Mouse (Mus musculus) Patski (cell line): ENCODE results near the gene Hap1. TPM values are rescaled to one million over a fixed set of nuclear protein-coding genes. Genes with fewer than 3 reads are reported as not detected.
"Not testable (repeated sequence)": the region's sequence is repeated elsewhere in the genome, so short reads cannot be mapped to it uniquely, and the experiment has no call there.

Experiments
- ATAC-seq: fragments of 100-300 bp; one replicate; pipeline ENCODE4 v1.8.0; 2021
- CTCF ChIA-PET: fragments of 350-600 bp; sonication (Branson Sonifier 250); formaldehyde crosslinking; loops from one replicate; lab custom pipeline; 2022; ENCODE audit warnings: inconsistent platforms; lab: Charles Lee
- POLR2A ChIA-PET: fragments of 350-600 bp; sonication (Branson Sonifier 250); formaldehyde crosslinking; loops from one replicate; lab custom pipeline; 2022; ENCODE audit warnings: antibody characterized with exemption, inconsistent platforms; lab: Charles Lee
- DNase-seq: peaks from one replicate; pipeline ENCODE4 v3.0.0-alpha.2; 2011; ENCODE audit warnings: low read depth, low spot score
- H3K27me3 ChIP-seq: fragments of 371-371 bp; one replicate; pipeline ENCODE4 v1.5.1; 2021
- CTCF ChIP-seq: fragments of 100-300 bp; IDR thresholded peaks from one replicate; pipeline ENCODE4 v1.5.1; 2021
- in situ Hi-C: fragments of 300-500 bp; cut with MboI; formaldehyde crosslinking; loops from 3 replicates; pipeline ENCODE4 v1.11.1; 2018; ENCODE audit warnings: low pct_unique_long_range_greater_than_20kb, mixed read lengths
- polyA plus RNA-seq: library from polyadenylated mRNA; unstranded; gene quantifications from one replicate; pipeline ENCODE4 v1.2.3, GENCODE M21; 2021

Gene Hap1
- polyA plus RNA-seq, 1 experiment from 2014 or later = 23.9 TPM

GRCm38 (mm10) chr11:100319492-100320171 lies 36.3 kb downstream of the Hap1 start, which contains the start of gene Eif1:
Eif1 (plus strand) TSS chr11:100319885.
- ChIA-PET POLR2A (interaction anchor here (0.7 to 1.1 kb wide), 3 partner anchors 8 to 15 kb away, joined by 3 to 4 read pairs (median 4); no protein-coding TSS in a partner anchor), CTCF (no interaction called here)
- in situ Hi-C loops = no loop called here
- no peak for TF ChIP-seq CTCF
- ATAC-seq = peak; percentile 77
- DNase-seq = peak; percentile 96
- H3K27me3 ChIP-seq = no peaks in the 10 kb centered on the region

GRCm38 (mm10) chr11:100318529-100319451 lies 37.1 kb downstream of the Hap1 start:
- in situ Hi-C loops = no loop called here
- no peak for TF ChIP-seq CTCF
- POLR2A ChIA-PET = interaction anchor here (0.8 to 1.1 kb wide), 2 partner anchors 12 to 14 kb away, joined by 3 to 4 read pairs; no protein-coding TSS in a partner anchor
- CTCF ChIA-PET = no interaction called here
- ATAC-seq = no peak
- no peak for DNase-seq
- H3K27me3 ChIP-seq = no peaks in the 10 kb centered on the region

GRCm38 (mm10) chr11:100317826-100318380 lies 38.0 kb downstream of the Hap1 start:
- no peaks in the 10 kb centered on the region for H3K27me3 ChIP-seq
- no peak for ATAC-seq
- no peak for TF ChIP-seq CTCF
- DNase-seq = no peak
- in situ Hi-C loops = no loop called here
- CTCF ChIA-PET = no interaction called here
- POLR2A ChIA-PET = no interaction called here

- no peak for TF ChIP-seq CTCF
- ChIA-PET CTCF (no interaction called here), POLR2A (no interaction called here)
- ATAC-seq (no peak), DNase-seq (no peak)
- no peaks in the 10 kb centered on the region for H3K27me3 ChIP-seq
- in situ Hi-C loops = no loop called here
Measured at GRCm38 (mm10) chr11:100315439-100315838, 40.5 kb downstream of the Hap1 start.

GRCm38 (mm10) chr11:100313424-100313823 lies 42.5 kb downstream of the Hap1 start:
- ChIA-PET CTCF (interaction anchor here (2.0 kb wide), 1 partner anchor 10 kb away, joined by 4 read pairs; no protein-coding TSS in a partner anchor), POLR2A (no interaction called here)
- in situ Hi-C loops = no loop called here
- TF ChIP-seq CTCF = no peak
- DNase-seq (no peak), ATAC-seq (no peak)
- H3K27me3 ChIP-seq = no peaks in the 10 kb centered on the region

- DNase-seq (no peak), ATAC-seq (no peak)
- ChIA-PET POLR2A (interaction anchor here (1.4 kb wide), 1 partner anchor 8 kb away, joined by 4 read pairs; no protein-coding TSS in a partner anchor), CTCF (interaction anchor here (1.0 kb wide), 1 partner anchor 11 kb away, joined by 3 read pairs; no protein-coding TSS in a partner anchor)
- TF ChIP-seq CTCF = no peak
- in situ Hi-C loops = no loop called here
- no peaks in the 10 kb centered on the region for H3K27me3 ChIP-seq
Measured at GRCm38 (mm10) chr11:100312096-100312679, 43.7 kb downstream of the Hap1 start.

GRCm38 (mm10) chr11:100311656-100312055 lies 44.3 kb downstream of the Hap1 start:
- TF ChIP-seq CTCF = no peak
- POLR2A ChIA-PET = interaction anchor here (1.4 kb wide), 1 partner anchor 8 kb away, joined by 4 read pairs; no protein-coding TSS in a partner anchor
- ATAC-seq = no peak
- no peaks in the 10 kb centered on the region for H3K27me3 ChIP-seq
- no peak for DNase-seq
- CTCF ChIA-PET = interaction anchor here (1.0 kb wide), 1 partner anchor 11 kb away, joined by 3 read pairs; no protein-coding TSS in a partner anchor
- in situ Hi-C loops = no loop called here

GRCm38 (mm10) chr11:100308672-100309071 lies 47.3 kb downstream of the Hap1 start:
- TF ChIP-seq CTCF = peak; percentile 27
- H3K27me3 ChIP-seq, in situ Hi-C loops, ATAC-seq, DNase-seq, POLR2A ChIA-PET: not testable (repeated sequence)
- CTCF ChIA-PET = interaction anchor here (1.6 kb wide), 1 partner anchor 22 kb away, joined by 3 read pairs; no protein-coding TSS in a partner anchor

GRCm38 (mm10) chr11:100307900-100308299 lies 48.0 kb downstream of the Hap1 start:
- ChIA-PET POLR2A (no interaction called here), CTCF (interaction anchor here (1.6 kb wide), 1 partner anchor 21 kb away, joined by 3 read pairs; no protein-coding TSS in a partner anchor)
- in situ Hi-C loops = no loop called here
- no peaks in the 10 kb centered on the region for H3K27me3 ChIP-seq
- ATAC-seq (no peak), DNase-seq (no peak)
- TF ChIP-seq CTCF = no peak
